Mouse (Mus musculus) midbrain, postnatal 0 days (tissue): Measurements from ENCODE around the gene Fto. TPM values are rescaled to one million over a fixed set of nuclear protein-coding genes. Genes with fewer than 3 reads are reported as not detected.

Source experiments
- ATAC-seq: fragments of 200-750 bp; cut with Nextera tagmentation; 2 replicates; pipeline ENCODE4 v1.8.0; 2017; ENCODE audit warnings: moderate number of reproducible peaks, mild to moderate bottlenecking, moderate TSS enrichment, moderate library complexity; ENCODE audit not compliant: low FRiP score
- DNase-seq: peaks from one replicate; pipeline ENCODE4 v3.0.0-alpha.2; 2015; ENCODE audit warnings: low spot score
- H3K27ac ChIP-seq: fragments of 300-500 bp; sonication (generic); 2 replicates; pipeline ENCODE4 v1.5.1; 2014; ENCODE audit warnings: low read depth, mild to moderate bottlenecking, low read length, mixed read lengths
- H3K27me3 ChIP-seq: fragments of 300-500 bp; sonication (generic); 2 replicates; pipeline ENCODE4 v1.6.1; 2014; ENCODE audit warnings: low read length, control low read depth, mixed read lengths; ENCODE audit not compliant: insufficient read depth
- H3K36me3 ChIP-seq: fragments of 300-500 bp; sonication (generic); 2 replicates; pipeline ENCODE4 v1.6.1; 2014; ENCODE audit warnings: low read length, control low read depth, mixed read lengths; ENCODE audit not compliant: insufficient read depth
- H3K4me1 ChIP-seq: fragments of 300-500 bp; sonication (generic); 2 replicates; pipeline ENCODE4 v1.6.1; 2014; ENCODE audit warnings: mild to moderate bottlenecking, control low read depth, antibody characterized with exemption, low read length, mixed read lengths; ENCODE audit not compliant: insufficient read depth
- H3K4me2 ChIP-seq: fragments of 300-500 bp; sonication (generic); 2 replicates; pipeline ENCODE4 v1.6.1; 2014; ENCODE audit warnings: low read depth, mild to moderate bottlenecking, low read length, mixed read lengths; ENCODE audit not compliant: poor library complexity, severe bottlenecking
- H3K4me3 ChIP-seq: fragments of 300-500 bp; sonication (generic); 2 replicates; pipeline ENCODE4 v1.5.1; 2014; ENCODE audit warnings: low read depth, mild to moderate bottlenecking, low read length, moderate library complexity
- H3K9ac ChIP-seq: fragments of 300-500 bp; sonication (generic); replicated peaks from 2 replicates; pipeline ENCODE4 v1.6.1; 2014; ENCODE audit warnings: mild to moderate bottlenecking, low read length, moderate library complexity, mixed read lengths; ENCODE audit not compliant: poor library complexity, severe bottlenecking
- H3K9me3 ChIP-seq: fragments of 300-500 bp; sonication (generic); 2 replicates; pipeline ENCODE4 v1.6.1; 2016; ENCODE audit warnings: low read length, control low read depth
- CTCF ChIP-seq: IDR thresholded peaks from 2 replicates; pipeline ENCODE4 v1.5.1; 2016; ENCODE audit warnings: antibody characterized with exemption, mild to moderate bottlenecking
- WGBS: fragments of 180-500 bp; shearing (Covaris S2); extraction: QIAGEN DNeasy Blood & Tissue Kit; methylation state at CpG from one replicate; pipeline ENCODE4 v1.1.7; 2014; 5-methylcytosine and 5-hydroxymethylcytosine counted together
- polyA plus RNA-seq: library from polyadenylated mRNA; unstranded; fragments of >200 nt; fragmentation: Nextera tagmentation; extraction: Ambion mirVana; gene quantifications from 2 replicates; pipeline ENCODE4 v1.2.1, GENCODE M21; 2015
- total RNA-seq: library from RNA; depleted of rRNA; stranded (reverse); fragments of >200 nt; gene quantifications from 2 replicates; pipeline ENCODE4 v1.2.3, GENCODE M21; 2014

The Fto gene
- total and polyA plus RNA-seq, 2 experiments from 2014 or later: 97.9 to 151 TPM

GRCm38 (mm10) chr8:91653561-91653960 lies 340.2 kb downstream of the Fto start:
- 64% methylated on average over 3 of the region's 3 CpGs for WGBS
- DNase-seq (no peak), ATAC-seq (no peak)
- no peak overlapping the region for H3K9ac ChIP-seq
- no peak overlapping the region for H3K27ac ChIP-seq
- H3K27me3 ChIP-seq: no peaks in the 10 kb centered on the region
- no peaks in the 10 kb centered on the region for H3K36me3 ChIP-seq
- H3K4me1 ChIP-seq: no peaks in the 10 kb centered on the region
- TF ChIP-seq CTCF: no peak
- no peaks in the 10 kb centered on the region for H3K9me3 ChIP-seq
- H3K4me3 ChIP-seq: no peak overlapping the region
- no peak overlapping the region for H3K4me2 ChIP-seq

- Histone ChIP-seq H3K27ac (no peak overlapping the region), H3K4me1 (no peaks in the 10 kb centered on the region), H3K4me3 (no peak overlapping the region), H3K4me2 (no peak overlapping the region), H3K9me3 (no peaks in the 10 kb centered on the region), H3K9ac (no peak overlapping the region), H3K36me3 (no peaks in the 10 kb centered on the region), H3K27me3 (no peaks in the 10 kb centered on the region)
- no peak for DNase-seq
- 86% methylated on average over 9 of the region's 9 CpGs for WGBS
- no peak for TF ChIP-seq CTCF
- ATAC-seq: no peak
Measured at GRCm38 (mm10) chr8:91657381-91657780, 344.1 kb downstream of the Fto start.

- Histone ChIP-seq H3K4me1 (0 out of 2 replicates have a peak, but pooled peaks cover 5% of the 10 kb centered on the region), H3K4me2 (no peak overlapping the region), H3K9ac (no peak overlapping the region), H3K27ac (no peak overlapping the region), H3K9me3 (no peaks in the 10 kb centered on the region), H3K27me3 (no peaks in the 10 kb centered on the region), H3K4me3 (no peak overlapping the region), H3K36me3 (no peaks in the 10 kb centered on the region)
- no peak for DNase-seq
- WGBS: 68% methylated on average over 8 of the region's 8 CpGs
- no peak for TF ChIP-seq CTCF
- no peak for ATAC-seq
Measured at GRCm38 (mm10) chr8:91660879-91661278, 347.6 kb downstream of the Fto start.

- DNase-seq (no peak), ATAC-seq (no peak)
- H3K4me3 ChIP-seq: no peak overlapping the region
- 0 out of 2 replicates have a peak, but pooled peaks cover 5% of the 10 kb centered on the region for H3K4me1 ChIP-seq
- H3K9ac ChIP-seq: no peak overlapping the region
- TF ChIP-seq CTCF: no peak
- H3K4me2 ChIP-seq: no peak overlapping the region
- H3K9me3 ChIP-seq: no peaks in the 10 kb centered on the region
- 38% methylated on average over 16 of the region's 16 CpGs for WGBS
- no peaks in the 10 kb centered on the region for H3K36me3 ChIP-seq
- no peaks in the 10 kb centered on the region for H3K27me3 ChIP-seq
- H3K27ac ChIP-seq: no peak overlapping the region
Measured at GRCm38 (mm10) chr8:91669461-91670071, 356.2 kb downstream of the Fto start.

GRCm38 (mm10) chr8:91676928-91677327 lies 363.6 kb downstream of the Fto start:
- no peak overlapping the region for H3K4me2 ChIP-seq
- DNase-seq: peak; percentile 75
- no peak for ATAC-seq

GRCm38 (mm10) chr8:91679451-91679850 lies 366.1 kb downstream of the Fto start:
- no peaks in the 10 kb centered on the region for H3K36me3 ChIP-seq
- H3K9ac ChIP-seq: no peak overlapping the region
- ATAC-seq (no peak), DNase-seq (no peak)
- peaks cover 3% of the 10 kb centered on the region; the same call in 1 of the 2 replicates for H3K4me1 ChIP-seq
- H3K27ac ChIP-seq: no peak overlapping the region
- no peak overlapping the region for H3K4me3 ChIP-seq
- no peaks in the 10 kb centered on the region for H3K9me3 ChIP-seq
- H3K4me2 ChIP-seq: no peak overlapping the region
- peaks cover 8% of the 10 kb centered on the region for H3K27me3 ChIP-seq
- no peak for TF ChIP-seq CTCF
- WGBS: 37% methylated on average over 15 of the region's 15 CpGs

More at GRCm38 (mm10) chr8:91676928-91677327, 363.6 kb downstream of the Fto start:
- peaks cover 8% of the 10 kb centered on the region for H3K27me3 ChIP-seq
- 59% methylated on average over 3 of the region's 3 CpGs for WGBS
- H3K27ac ChIP-seq: no peak overlapping the region
- no peak for TF ChIP-seq CTCF
- no peak overlapping the region for H3K9ac ChIP-seq
- peaks cover 3% of the 10 kb centered on the region; the same call in 1 of the 2 replicates for H3K4me1 ChIP-seq
- H3K9me3 ChIP-seq: no peaks in the 10 kb centered on the region
- no peak overlapping the region for H3K4me3 ChIP-seq
- no peaks in the 10 kb centered on the region for H3K36me3 ChIP-seq
